Mouse (Mus musculus) c-Kit-positive CD71-positive TER-119-positive erythroid progenitor cells, embryonic 14.5 days (primary cell): ENCODE measurements around the gene Cox6a1.
"Not testable (repeated sequence)": the region's sequence is repeated elsewhere in the genome, so short reads cannot be mapped to it uniquely, and the experiment has no call there.

Experiments used
- DNase-seq: peaks from one replicate; pipeline ENCODE4 v3.0.0-alpha.2; 2013; ENCODE audit warnings: low spot score

The Cox6a1 gene

DNA sequence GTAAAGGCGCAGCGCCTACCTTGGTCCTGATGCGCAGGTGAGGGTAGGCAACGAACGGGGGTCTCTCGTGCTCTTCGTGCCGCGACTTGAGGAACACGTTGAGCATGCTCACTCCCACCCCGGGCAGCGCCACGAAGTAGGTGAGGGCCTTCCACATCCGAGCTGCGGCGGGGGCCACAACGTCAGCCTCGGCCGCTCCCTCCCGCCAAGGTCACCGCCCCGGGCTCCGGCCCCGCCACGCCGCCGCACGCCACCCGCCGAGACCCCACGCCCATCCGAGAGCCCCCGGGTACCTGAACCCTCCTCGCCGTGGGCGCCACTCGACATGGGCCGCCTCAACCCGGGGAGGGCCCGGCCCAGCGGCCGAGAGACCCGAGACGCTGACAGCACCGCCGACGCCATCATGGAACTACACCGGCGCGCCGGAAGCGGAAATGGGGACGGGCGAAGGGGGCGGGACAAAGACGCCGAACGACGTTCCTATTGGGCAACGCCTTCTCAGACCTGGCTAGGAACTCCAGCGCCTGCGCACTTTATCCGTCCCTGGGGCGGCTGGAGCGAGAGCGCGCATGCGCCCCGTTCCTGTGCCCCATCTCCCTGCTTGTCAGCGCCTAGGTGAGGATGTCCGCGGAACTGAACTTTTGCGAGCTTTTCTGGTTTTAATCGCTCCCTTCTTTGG lies at the start of gene Cox6a1:
Gene Cox6a1, minus strand, starts transcription at position 436 of the 679 bp plus-strand sequence.
- DNase-seq = peak; percentile 99

DNA sequence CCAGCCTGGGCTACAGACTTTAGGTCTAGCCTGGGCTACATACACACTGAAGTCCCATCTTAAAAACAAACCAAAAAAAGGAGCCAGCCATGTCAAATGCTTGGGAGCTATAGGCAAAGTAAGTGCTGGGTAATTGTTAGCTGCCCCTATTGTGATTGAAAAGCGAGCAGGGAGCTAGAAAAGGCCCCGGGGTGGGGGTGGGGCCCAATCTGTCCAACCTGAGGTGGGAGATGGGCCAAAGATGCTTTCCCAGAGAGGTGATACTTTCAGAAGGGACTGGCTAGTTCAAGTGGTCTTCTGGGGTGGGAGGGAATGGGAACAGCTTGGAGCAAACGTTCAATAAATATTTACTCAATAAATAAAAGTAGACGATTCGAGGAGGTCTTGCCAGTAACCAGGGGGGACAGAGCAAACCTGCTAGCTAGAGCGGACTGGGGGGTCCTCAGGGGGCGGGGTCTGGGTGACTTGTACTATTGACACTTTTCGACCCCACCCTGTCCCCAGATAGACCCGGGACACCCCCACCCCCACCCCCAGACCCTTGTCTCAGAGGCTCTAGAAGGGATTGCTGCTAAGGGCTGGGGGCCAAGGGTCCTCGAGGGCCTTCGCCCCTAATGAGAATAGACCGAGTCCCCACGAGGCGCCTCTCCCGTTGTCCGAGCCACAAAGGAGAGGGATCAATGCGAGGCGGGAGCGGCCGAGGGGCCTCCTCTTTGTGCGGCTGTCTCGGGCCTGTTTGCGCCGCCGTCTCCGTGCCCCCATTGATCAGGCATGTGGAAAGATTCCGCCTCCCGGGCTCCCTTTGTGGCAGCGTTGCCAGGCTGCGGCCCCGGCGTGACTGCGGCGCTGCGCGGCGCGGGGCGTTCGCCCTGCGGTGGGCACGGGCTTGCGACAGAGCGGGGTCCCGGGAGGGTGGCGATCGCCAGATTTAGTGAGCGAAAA lies 49.3 kb upstream of the Cox6a1 start:
- no peak for DNase-seq

DNA sequence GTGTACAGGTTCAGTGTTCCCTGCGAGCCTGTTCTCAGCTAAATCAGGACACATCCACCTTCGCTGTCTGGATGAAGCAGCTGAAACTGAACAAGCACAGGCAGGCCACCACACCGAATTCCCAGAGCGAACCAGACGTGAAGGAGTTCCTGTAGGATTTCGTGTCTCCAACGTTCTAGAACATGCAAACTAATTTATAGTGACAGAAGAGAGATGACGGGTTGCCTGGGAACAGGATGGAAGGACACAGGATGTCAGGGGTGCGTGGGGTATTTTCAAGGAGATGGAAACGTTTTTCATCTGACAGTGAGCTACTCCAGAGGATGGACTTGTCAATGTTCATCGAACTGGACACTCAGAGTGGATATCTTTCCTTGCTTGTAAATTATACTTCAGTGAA lies 47.9 kb upstream of the Cox6a1 start:
- DNase-seq = no peak

DNA sequence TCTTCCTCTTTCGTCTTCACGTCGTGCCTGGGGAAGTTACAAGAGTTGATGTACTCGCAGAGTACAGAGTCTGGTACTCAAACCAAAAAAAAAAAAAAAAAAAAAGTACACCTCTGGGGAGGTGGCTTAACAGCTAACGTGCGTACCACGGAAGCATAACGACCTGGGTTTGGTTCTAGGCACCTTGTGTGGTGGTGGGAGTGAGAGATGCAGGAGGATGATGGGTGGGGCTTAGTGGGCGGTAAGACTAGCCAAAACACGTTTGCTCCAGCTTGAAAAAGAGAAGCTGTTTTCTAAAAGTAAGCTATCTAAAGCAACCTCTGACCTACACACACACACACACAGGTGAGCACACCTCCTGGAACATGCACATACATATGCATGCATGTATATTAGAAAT lies 46.1 kb upstream of the Cox6a1 start:
- DNase-seq = no peak

DNA sequence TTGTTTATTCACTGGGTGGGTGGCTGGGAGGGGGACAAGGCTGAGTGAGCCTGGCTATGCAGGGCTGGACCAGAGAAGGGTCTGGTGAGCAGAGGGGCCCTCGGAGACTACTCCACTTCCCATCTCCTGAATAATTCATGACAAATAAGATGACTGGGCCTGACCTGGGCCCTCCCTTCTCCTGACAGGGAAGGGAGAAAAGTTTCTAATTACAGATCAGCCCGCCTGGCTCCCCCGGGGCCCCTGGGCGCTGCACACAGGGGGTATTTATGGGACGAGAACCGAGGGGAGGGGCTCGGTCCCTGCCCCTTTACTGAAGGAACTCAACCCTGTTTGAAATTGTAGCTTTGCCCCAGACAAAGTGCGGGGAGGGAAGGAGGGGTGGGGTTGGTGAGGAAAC lies 45.4 kb upstream of the Cox6a1 start:
- no peak for DNase-seq

DNA sequence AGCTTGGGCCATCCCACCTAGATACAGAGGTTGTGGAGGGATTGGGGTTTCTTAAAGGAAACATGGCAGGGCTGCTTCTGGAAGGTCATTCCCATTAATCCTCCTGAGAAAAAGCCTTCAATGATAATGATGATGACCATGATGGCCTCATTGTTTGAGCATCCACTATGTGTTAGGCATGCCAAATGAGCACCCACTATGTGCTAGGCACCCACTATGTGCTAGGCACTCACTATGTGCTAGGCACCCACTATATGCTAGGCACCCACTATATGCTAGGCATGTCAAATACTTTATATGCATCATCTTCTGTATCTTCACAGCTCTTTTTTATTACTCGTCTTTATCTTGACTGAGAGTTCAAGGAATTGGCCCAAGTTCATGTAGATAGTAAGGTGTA lies 44.2 kb upstream of the Cox6a1 start:
- no peak for DNase-seq

DNA sequence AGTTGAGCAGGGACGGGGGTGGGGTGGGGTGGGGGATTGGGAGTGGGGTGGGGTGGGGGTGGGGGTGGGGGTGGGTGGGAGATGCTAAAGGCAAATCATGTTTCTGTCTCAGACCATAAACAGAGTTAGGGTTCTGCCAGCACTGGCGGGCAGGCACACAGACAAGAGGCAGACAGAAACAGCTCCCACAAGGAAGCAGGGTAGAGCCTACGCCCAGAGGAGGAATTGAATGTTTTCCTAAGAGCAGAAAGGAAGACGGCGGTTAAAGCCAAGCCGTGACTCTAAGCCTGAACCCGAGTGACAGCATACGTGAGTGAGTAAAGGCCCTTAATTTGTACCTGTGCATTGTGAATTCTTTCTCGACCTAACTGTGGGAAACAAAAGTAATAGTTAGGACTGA lies 43.2 kb upstream of the Cox6a1 start:
- no peak for DNase-seq

DNA sequence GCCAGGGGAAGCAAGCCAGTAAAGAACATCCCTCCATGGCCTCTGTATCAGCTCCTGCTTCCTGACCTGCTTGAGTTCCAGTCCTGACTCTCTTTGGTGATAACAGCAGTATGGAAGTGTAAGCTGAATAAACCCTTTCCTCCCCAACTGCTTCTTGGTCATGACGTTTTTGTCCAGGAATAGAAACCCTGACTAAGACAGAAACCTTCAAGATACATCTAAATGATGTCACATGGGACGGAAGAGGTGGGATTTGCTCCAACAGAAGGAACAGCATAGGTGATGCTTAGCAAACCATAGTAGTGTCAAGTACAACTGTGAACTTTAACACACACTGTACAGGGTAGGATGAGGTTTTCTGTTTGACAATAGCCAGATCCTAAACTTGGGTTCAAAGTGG lies 30.1 kb upstream of the Cox6a1 start:
- not testable (repeated sequence) for DNase-seq

DNA sequence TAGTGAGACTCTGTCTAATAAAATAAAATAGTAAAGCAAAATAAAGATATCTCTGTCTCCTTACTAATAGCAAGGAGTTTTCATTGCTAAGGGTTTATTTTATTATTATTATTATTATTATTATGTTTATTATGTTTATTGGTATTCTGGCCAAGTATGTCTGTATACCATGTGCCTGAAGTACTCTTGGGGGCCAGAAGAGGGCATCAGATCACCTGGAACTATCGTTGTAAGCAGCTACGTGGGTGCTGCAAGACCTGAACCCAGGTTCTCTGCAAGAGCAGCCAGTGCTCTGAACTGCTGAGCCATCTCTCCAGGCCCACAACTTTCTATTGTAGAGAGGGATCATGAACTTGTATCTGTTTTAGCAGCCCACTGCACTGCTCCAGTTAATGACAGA lies 26.7 kb upstream of the Cox6a1 start:
- DNase-seq = no peak

DNA sequence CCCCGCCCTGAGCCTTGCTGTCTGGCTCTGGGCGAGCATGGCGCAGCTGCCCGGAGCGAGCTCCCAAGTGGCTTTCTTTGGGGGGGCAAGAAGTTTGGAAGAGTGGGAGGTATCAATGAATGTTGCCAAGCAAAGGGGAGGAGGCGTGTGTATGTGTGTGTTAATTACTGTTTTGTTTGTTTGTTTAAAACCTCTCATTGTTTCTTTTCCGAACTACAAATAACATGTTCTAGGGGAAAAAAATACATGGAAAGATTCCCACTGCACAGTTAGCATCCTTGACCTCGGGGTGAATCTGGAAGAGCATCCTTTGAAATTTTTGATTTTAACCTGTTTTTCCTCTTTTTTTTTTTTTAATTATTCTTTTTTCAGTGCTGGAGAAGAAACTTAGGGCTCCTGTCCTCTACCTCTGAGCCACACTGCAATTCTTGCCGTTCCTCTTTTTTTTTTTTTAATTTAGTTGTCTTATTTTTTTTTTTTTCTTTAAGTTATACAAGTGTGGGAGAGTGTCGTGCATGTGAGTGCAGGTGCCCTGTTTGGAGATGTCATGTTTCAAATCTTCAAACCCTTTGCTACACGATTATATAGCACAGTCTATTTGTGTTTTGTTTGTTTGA lies 25.5 kb upstream of the Cox6a1 start:
- DNase-seq = no peak

DNA sequence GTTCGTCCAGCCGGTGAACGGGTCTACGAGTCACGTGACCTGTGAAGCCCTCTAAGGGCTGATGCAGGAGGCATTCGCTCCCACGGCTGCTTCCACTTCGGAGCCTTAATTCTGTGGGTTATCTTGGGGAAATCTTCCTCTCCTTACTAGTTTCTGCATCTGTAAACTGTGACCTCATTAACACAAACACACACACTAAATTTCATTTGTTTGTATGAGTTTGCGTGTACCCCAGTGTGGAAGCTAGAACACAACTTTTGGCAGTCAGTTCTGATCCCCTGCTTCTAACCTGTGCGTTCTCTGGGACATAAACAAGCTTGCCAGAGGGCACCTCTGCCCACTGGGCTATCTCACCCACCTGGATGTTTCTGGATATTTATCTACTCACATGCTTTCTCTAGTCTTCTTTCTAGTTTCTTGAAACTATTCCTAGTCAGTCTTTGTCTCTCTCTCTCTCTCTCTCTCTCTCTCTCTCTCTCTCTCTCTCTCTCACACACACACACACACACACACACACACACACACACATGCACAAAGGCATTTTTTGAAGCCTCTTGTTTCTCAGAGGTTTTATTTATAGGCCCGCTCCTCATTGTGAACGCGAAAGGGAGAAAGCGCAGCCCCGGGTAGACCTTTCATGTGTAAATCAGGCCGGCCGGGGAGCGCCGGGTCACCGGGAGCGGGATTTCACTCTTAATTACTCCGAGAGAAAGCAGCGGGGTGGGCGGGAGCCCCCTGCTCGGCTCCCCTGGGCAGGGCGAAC lies 24.8 kb upstream of the Cox6a1 start:
- no peak for DNase-seq

DNA sequence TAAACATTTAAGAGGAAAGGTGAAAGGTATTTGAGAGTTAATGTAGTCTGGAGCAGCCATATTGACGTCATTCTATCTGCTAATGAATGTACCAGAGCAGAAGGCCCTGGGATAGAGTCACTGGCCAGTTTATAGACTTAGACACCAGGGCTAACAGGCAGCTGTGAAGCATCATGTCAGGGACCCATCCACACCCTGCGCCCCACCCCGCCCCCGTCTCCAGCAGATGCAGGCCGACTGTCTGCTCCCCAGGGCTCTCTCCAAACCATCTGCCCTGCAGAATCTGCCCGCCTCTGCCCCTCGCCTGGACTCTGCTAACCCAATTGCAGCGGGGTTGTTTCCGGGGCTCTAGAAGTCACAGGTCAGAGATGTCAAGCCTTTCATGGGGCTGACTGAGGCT lies 23.0 kb upstream of the Cox6a1 start:
- DNase-seq = no peak

DNA sequence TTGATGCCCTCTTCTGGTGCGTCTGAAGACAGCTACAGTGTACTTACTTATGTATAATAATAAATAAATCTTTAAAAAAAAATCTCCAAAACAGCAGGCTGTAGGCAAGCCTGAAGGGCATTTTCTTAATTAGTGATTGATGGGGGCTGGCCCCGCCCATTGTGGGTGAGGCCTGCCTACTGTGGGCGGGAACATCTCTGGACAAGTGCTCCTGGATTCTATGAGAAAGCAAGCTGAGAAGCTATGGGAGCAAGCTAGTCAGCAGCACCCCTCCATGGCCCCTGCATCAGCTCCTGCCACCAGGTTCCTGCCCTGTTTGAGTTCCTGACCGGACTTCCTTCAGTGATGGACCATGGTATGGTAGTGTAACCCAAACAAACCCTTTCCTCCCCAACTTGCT lies 16.0 kb upstream of the Cox6a1 start:
- DNase-seq = no peak

DNA sequence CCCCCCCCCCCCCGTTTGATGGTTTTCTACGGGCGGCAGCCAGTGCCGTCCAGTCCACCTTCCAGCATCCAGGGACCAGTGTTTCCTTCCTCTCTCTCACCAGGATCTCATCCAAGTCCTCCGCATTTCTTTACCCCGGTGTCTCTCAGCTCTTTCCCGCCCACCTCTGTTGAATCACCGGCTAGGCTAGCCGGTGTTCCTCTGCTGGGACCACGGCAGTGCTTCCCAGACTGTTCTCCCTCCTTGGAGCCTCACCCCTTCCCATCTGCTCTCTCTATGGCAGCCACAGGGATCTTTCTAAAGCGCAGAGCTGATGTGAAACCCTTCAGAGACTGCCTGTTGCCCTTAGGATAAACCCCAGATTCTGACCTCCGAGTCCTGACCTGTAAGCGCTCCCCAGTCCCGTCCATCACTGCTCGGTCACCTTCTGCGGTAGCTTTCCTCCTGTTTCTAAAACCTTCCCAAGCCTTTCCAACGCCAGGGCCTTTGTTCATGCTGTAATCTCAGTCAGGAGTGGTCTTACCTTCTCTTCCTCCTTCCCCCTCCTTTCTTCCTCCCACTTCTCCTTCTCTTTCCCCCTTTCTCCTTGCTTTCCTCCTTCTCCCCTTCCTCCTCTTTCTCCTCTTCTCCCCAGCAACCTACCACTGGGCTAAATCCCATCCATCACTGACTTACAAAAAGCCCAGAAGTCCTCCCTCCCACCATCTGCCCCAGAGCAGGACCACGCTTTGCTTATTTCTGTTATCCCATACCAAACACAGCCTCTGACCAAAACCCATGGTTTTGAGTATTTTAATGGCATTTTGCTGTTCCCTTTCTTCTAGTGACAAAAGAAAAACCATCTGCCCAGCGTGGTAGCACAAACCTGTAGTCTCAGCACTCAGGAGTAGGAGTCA lies 14.3 kb upstream of the Cox6a1 start:
- no peak for DNase-seq

DNA sequence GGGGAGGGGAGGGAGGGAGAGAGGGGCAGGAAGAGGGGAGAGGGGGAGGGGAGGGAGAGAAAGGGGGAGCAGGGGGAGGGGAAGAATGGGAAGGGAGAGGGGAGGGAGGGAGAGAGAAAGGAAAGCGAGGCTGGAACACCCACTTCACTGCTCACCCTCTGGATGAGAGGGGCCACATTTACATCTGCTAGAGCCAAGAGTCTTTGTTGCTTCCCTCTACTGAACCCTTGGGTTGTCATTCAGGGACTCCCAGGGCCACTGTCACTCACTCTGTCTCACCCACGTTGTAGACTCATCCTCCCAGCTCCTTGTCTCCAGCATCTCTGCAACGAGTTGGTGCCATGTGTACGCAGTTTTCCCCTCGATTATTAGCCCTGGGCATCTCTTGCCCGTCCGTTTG lies 13.4 kb upstream of the Cox6a1 start:
- no peak for DNase-seq

DNA sequence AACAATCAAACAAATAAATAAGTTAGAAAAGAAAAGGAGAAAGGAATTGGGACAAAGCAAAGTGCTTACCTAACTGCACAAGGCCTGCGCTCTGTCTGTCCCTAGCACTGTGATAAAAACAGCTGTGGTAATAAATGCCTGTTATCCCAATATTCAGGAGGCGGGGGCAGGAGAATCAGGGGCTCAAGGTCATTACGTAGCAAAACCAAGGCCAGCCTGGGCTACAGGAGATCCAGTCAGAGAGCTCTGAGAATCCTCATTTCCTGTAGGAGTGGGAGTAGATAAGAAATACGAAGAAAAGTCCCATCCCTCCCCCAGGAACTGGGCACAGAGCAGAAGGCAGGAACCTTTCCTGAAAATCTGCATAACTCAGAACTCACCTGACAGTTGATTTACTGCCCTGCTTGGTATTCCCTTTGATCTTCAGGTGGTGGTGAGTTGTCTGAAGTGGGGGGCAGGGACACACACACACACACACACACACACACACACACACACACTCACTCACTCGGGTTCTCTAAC lies 11.1 kb upstream of the Cox6a1 start:
- no peak for DNase-seq

DNA sequence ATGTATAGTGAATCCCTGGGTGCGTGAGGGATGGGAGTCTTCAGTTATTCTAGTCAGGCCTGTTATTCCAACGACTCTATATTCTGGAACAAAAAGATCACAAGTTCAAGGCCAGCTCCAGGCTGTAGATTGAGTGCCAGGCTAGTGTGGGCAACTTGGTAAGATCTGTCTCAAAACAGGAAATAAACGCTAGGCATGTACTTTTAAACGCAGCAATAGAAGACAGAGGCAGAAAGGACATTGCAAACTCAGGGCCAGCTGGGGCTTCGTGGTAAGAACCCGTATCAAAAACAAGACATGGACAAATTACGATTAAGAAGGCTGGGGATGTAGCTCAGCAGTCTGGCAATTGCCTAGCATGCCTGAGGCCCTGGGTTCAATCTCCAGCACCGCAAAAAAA lies 10.7 kb upstream of the Cox6a1 start:
- no peak for DNase-seq

DNA sequence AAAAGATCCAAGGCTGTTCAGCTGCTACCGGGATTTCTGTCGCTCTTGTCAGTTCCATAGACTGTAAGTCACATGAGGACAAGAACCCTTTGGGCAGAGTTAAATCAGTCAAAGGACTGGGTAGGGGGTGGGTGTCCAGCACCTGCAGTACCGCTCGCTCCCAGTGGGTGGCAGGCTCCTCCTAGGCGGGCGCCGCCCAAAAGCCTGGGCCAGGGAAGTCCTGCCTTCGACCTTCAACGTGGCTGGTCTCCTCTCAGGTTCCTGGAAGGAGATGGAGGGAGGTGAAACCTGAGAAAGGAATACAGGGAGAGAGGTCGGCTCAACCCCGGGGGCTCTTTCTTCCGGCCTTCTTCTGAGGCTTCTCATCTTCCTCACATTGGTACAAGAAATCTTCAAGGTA lies 10.1 kb upstream of the Cox6a1 start:
- peak; percentile 56 for DNase-seq

DNA sequence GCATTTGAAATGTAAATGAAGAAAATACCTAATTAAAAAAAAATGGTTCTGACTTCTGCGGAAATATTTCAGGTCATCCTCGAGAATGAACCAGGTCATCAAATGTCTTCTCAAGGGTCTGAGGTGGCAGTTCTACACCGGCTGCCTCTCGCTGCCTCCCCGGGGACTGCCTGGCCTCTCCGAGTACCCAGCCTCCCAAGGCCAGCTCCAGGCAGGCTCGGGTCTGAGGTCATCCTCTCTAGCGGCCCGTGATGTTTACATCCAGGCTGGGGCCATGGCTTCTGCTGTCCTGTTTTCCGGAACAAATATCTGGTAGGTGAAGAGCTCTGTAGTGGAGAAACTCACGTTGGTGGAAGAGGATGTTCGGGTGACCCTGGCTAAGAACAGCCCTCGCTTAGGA lies 6.3 kb upstream of the Cox6a1 start:
- no peak for DNase-seq

DNA sequence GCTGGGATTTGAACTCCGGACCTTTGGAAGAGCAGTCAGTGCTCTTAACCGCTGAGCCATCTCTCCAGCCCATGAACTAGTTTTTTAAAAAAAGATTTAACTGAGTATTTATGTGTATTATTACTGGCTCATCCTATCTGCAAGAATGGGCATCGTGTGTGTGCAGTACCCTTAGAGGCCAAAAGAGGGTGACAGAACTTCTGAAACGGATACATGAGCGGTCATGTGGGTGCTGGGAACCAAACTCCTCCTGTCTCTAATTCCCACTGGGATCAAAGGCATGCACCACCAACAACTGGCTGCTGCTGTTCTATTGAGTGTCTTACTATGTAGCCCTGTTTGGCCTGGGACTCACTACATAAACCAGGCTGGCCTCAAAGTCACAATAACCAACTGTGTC lies 2.6 kb upstream of the Cox6a1 start:
- DNase-seq = no peak

DNA sequence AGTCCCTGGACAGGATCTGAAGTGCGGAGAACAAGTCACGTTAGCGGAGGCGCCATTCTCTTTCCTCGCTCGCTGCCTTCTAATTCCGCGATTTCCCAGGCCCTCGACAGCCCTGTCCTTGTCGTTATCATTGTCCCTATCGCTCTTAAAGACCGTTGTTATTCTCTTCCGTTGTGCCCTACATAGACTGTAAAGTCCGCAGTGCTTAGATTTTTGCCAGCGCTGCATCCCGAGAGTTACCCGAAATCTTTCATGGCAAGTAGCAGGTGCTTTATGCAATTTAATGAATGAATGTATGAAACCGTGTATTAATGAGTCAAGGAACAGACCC lies 409 bp upstream of the Cox6a1 start:
- DNase-seq = no peak
